Mouse (Mus musculus): Measurements from ENCODE around the gene Bcl11b. TPM values are rescaled to one million over a fixed set of nuclear protein-coding genes. Genes with fewer than 3 reads are reported as not detected.
A peak's percentile ranks its signal among the peaks of the same experiment; 100 is the strongest.

Bcl11b gene
- polyA plus RNA-seq, 1 experiment from 2014 or later: 33.7 TPM

GRCm38 (mm10) chr12:108005488-108005800 is 2.0 kb upstream of the Bcl11b start:
- Histone ChIP-seq H3K27me3 (replicated peaks) (peaks cover 6% of the 10 kb centered on the region; the same call in 1 of the 2 replicates), H3K4me2 (peak overlapping the region; percentile 83), H3K4me1 (peaks cover 30% of the 10 kb centered on the region), H3K9me3 (no peaks in the 10 kb centered on the region), H3K36me3 (replicated peaks) (no peaks in the 10 kb centered on the region), H3K4me3 (peak overlapping the region; percentile 86), H3K9ac (peak overlapping the region; percentile 25; the same call in 1 of the 2 replicates), H3K27ac (no peak overlapping the region)
- ATAC-seq (replicated peaks): 0 out of 2 replicates have a peak, but pooled peaks have one; percentile 15
- WGBS: 8% methylated on average over 14 of the region's 14 CpGs

DNA sequence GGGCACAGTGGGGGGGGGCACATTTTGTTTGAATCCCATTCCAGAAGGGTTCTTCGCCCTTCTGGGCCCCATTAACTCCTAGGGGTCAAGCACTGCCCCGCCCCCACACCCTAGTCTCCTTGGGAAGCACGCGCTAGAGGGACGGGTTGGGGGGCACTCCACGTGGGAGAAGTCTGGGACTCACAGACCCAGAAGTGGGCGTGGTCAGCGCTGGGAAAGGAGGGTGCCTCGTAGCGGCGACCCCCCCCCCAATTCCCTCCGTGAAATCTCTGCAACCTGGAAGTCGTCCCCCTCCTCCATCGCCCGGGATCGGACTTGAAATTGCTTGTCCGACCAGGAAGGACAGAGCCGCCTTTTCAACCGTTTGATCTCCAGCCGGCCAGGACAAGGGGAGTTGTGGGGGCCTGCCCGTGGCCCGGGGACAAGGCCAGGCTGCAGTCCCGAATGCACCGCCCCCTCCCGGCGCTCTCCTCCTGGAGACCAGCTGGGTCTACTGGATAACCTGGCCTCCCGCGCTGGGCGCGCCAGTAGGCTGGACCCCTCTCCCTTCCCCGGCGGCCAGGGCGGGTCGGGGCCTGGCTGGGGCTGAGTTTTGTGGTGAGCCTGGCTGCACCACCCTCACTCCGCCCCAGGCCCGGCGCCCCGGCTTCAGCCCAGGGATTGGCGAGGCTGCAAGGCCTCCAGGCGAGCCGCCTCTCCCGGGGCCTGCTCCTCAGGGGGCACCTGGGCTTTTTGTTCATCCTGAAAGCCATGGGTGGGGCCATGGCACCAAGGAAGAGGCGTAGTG is 1.5 kb upstream of the Bcl11b start:
- H3K9ac ChIP-seq: peak overlapping the region; percentile 25; the same call in 1 of the 2 replicates
- no peak overlapping the region for H3K27ac ChIP-seq
- peak; percentile 3; the same call in 1 of the 2 replicates for ATAC-seq (replicated peaks)

DNA sequence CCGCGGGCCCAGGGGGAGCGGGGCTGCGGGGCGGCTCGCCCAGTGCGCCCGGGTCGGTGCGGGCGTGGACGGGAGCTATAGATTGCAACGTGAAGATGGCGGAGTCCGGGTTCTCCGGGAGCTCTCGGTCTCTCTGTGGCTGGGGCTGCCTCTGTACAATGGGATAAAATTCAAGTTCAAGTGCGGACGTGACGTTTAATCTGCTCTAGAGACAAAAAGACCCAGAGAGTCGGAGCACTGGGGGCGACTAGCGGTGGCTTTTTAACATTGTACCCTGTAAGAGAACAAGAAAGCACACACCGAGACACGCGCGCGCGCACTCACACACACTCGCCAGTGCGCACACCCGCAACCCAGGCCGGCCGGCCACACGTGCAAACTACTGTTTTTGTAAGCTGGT is 526 bp upstream of the Bcl11b start:
- ATAC-seq (replicated peaks): peak; percentile 76

More for the DNA sequence above, 1.5 kb upstream of the Bcl11b start:
- under 1% methylated on average over 43 of the region's 43 CpGs for WGBS
- Histone ChIP-seq H3K9me3 (no peaks in the 10 kb centered on the region), H3K4me3 (peak overlapping the region; percentile 86), H3K4me1 (peaks cover 30% of the 10 kb centered on the region), H3K4me2 (peak overlapping the region; percentile 83), H3K36me3 (replicated peaks) (no peaks in the 10 kb centered on the region), H3K27me3 (replicated peaks) (peaks cover 6% of the 10 kb centered on the region; the same call in 1 of the 2 replicates)

DNA sequence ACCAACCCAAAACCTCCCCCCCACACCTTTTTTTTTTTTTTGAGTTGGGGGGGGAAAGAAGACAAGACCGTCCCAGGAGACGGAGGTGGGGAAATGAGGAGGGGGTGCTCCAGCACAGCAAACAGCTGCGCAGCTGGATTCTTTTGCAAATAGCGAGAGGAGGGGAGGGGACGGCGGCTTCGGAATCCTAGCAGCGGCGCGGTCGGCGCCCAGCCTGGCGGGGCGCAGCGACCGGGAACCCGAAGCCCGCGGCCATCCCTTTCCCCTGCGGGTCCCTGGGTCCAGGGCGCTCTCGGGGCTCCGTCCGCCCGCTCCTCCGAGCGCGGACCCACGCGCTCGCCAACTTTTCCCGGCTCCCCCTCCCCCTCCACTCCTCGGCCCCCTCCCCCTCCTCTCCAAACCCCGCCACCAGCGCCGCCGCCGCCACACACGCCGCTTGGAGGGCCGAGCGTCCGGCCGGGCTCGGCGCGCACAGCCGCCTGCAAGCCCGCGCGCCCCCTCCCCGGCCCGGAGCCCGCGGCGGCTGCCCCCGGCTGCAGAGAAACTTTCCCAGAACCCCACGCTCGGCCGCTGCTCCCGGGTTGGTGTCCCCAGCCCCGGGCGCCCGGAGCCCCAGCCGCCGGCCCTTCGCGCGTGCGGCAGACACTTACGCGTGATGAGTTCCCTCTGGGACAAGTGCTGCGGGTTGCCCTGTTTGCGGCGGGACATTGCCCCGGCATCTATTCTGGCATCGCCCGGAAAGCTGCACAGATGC is 789 bp downstream of the Bcl11b start:
- no peaks in the 10 kb centered on the region for H3K9me3 ChIP-seq
- H3K4me3 ChIP-seq: peak overlapping the region; percentile 86
- under 1% methylated on average over 66 of the region's 78 CpGs for WGBS
- H3K9ac ChIP-seq: peak overlapping the region; percentile 77
- H3K27me3 ChIP-seq (replicated peaks): peaks cover 6% of the 10 kb centered on the region; the same call in 1 of the 2 replicates
- peaks cover 38% of the 10 kb centered on the region for H3K4me1 ChIP-seq
- H3K4me2 ChIP-seq: peak overlapping the region; percentile 83
- no peak for ATAC-seq (replicated peaks)
- no peaks in the 10 kb centered on the region for H3K36me3 ChIP-seq (replicated peaks)
- H3K27ac ChIP-seq: peak overlapping the region; percentile 91

More for the DNA sequence above, 526 bp upstream of the Bcl11b start:
- Histone ChIP-seq H3K9ac (peak overlapping the region; percentile 77), H3K4me3 (peak overlapping the region; percentile 86), H3K9me3 (no peaks in the 10 kb centered on the region), H3K4me1 (peaks cover 30% of the 10 kb centered on the region), H3K36me3 (replicated peaks) (no peaks in the 10 kb centered on the region), H3K27ac (peak overlapping the region; percentile 91), H3K27me3 (replicated peaks) (peaks cover 6% of the 10 kb centered on the region; the same call in 1 of the 2 replicates), H3K4me2 (peak overlapping the region; percentile 83)
- WGBS: under 1% methylated on average over 35 of the region's 35 CpGs

DNA sequence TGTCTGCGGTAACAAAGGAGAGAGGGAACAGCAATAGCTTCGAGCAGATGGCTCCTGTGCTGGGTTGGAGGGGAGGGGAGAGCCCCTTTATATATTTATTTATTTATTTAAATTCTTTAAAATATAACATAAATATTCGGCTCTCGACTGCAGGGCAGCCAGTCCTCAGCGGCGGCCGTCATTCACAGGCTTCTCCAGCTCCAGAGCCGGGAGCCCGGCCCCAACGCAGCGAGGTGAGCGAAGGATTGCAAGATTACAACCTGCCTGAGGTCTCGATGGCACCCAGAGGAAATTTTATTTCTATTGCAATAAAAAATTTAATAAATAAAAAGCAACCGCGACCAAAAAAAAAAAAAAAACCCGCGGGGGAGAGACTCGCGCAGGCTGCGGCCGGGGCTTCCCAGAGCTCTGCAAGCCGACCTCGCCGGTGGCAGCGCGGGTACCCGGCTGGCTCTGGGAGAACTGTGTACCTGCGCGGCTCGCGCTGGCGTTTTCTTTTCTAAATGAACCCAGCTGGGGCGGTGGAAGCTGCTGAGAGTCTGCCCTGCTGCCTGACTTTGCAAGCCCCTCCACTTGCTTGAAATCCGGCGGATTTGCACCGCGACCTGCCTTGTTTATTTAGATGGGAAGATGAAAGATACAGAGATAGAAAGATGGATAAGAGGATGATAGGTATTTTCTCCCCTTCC is 1.6 kb downstream of the Bcl11b start:
- Histone ChIP-seq H3K4me1 (peaks cover 46% of the 10 kb centered on the region), H3K9me3 (no peaks in the 10 kb centered on the region)
- WGBS: 1% methylated on average over 37 of the region's 37 CpGs

DNA sequence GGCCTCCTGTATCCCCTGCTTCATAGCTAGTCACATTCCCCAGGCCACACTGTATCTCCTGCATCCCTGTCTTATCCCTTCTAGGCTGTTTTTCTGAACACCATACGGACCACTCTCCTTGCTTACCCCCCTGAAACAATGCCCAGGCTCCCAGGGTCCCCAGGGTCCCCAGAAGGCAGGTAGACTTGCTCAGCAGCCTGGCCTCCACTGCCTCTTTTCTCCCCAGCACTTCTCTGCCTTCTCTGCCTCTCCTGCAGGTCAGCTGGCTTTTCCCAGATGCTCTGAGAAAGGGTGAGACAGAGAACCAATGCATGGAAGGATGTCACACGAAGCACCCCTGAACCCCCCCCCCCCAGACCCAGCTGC is 2.7 kb downstream of the Bcl11b start:
- Histone ChIP-seq H3K27ac (peak overlapping the region; percentile 91), H3K9ac (peak overlapping the region; percentile 77), H3K4me1 (peaks cover 45% of the 10 kb centered on the region), H3K4me2 (peak overlapping the region; percentile 83), H3K9me3 (no peaks in the 10 kb centered on the region), H3K4me3 (peak overlapping the region; percentile 86), H3K27me3 (replicated peaks) (peaks cover 6% of the 10 kb centered on the region; the same call in 1 of the 2 replicates), H3K36me3 (replicated peaks) (no peaks in the 10 kb centered on the region)
- no peak for ATAC-seq (replicated peaks)
- 18% methylated on average over 2 of the region's 2 CpGs for WGBS

More for the DNA sequence above, 1.6 kb downstream of the Bcl11b start:
- peak overlapping the region; percentile 86 for H3K4me3 ChIP-seq
- ATAC-seq (replicated peaks): no peak
- peak overlapping the region; percentile 83 for H3K4me2 ChIP-seq
- no peaks in the 10 kb centered on the region for H3K36me3 ChIP-seq (replicated peaks)
- H3K27me3 ChIP-seq (replicated peaks): peaks cover 6% of the 10 kb centered on the region; the same call in 1 of the 2 replicates
- peak overlapping the region; percentile 91 for H3K27ac ChIP-seq
- peak overlapping the region; percentile 77 for H3K9ac ChIP-seq

DNA sequence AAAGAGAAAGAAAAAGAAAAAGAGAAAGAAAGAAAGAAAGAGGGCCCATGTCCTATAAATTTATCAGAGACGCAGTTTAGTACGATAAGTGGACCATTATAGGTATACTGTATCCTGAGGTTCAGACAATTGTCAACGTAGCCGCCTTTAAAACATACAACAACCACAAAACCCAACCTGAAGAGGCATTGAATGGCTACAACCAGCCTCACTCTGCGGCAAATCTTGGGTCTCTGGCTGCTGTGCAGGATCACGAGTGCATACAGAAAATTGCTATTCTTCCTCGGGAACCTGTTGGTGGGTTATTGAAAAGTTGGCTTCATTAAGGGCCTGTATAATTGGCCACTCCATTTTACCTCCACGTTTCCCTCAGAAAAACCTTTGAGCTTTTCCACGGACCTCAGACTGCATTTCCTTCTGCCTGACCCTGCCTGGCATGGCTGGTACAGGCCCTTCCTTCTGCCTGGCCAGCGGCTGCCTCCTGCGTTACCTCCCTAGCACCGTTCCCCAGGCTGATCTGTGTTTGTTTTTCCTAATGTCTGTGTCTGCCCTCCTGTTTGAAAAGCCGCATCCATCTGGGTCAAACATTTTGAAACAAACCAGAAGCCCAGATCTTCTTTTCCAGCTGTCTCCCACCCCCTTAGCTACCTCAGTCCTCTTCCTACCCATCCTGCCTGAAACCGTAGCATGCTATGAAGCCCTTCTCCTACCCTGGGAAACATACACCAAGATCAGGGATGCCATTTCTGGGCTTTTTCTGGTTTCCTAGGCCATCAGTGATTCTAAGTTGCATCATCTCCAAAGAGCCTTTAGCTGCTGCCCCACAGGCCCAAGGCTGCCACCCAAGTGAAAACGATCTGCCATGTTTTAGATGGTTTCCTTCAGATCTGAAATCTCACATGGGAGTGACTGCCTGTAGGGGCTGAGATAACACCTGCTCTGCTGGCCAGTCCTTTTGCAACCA is 3.4 kb downstream of the Bcl11b start:
- peak overlapping the region; percentile 91 for H3K27ac ChIP-seq
- peaks cover 43% of the 10 kb centered on the region for H3K4me1 ChIP-seq
- no peaks in the 10 kb centered on the region for H3K36me3 ChIP-seq (replicated peaks)
- H3K4me2 ChIP-seq: peak overlapping the region; percentile 83
- H3K9ac ChIP-seq: peak overlapping the region; percentile 77
- H3K9me3 ChIP-seq: no peaks in the 10 kb centered on the region
- ATAC-seq (replicated peaks): no peak
- H3K27me3 ChIP-seq (replicated peaks): peaks cover 3% of the 10 kb centered on the region; the same call in 1 of the 2 replicates
- WGBS: 65% methylated on average over 15 of the region's 15 CpGs
- peak overlapping the region; percentile 86 for H3K4me3 ChIP-seq

DNA sequence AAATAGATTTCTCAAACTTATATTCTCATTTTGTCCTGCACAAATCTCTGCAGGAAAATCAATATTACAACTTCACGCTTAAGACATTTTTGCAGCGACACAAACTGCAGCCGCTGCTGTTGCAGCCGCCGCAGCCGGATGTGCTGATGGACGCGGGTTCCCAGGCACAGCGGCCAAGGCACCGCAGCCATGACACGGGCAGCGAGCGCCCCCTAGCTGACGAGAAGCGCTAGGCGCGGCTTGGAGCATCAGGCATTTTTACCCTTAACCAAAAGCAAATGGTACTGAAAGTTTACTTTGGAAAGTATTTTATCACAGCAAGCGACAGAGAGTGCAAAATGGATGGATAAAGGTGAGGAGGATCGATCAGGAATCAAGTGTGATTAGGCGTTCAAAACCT is 4.7 kb downstream of the Bcl11b start:
- 1% methylated on average over 20 of the region's 20 CpGs for WGBS
- no peak; the same call in 1 of the 2 replicates for ATAC-seq (replicated peaks)
- Histone ChIP-seq H3K9ac (no peak overlapping the region), H3K27ac (0 out of 2 replicates have a peak overlapping the region, but pooled peaks have one; percentile 61), H3K4me1 (peaks cover 44% of the 10 kb centered on the region), H3K4me2 (peak overlapping the region; percentile 83), H3K4me3 (peak overlapping the region; percentile 86), H3K36me3 (replicated peaks) (no peaks in the 10 kb centered on the region), H3K27me3 (replicated peaks) (no peaks in the 10 kb centered on the region), H3K9me3 (no peaks in the 10 kb centered on the region)

DNA sequence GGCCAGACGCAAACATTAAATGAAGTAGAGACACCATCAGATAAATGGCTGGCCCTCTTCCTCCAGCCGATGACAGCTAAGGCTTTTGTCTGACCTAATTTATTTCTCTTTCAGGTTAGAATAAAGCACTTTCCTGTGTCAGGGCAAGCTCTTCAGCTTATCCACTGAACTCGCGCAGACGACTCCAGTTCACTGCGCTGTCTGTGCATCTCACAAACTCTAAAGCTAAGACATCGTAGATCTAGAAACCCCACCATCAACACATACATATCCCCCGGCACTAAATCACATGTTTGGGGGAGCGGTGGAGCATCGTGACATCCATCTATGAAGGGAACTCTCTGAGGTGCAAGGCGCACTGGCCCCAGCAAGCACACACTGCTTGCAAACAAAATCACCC is 5.5 kb downstream of the Bcl11b start:
- H3K9ac ChIP-seq: peak overlapping the region; percentile 35; the same call in 1 of the 2 replicates
- WGBS: 42% methylated on average over 11 of the region's 11 CpGs
- peak overlapping the region; percentile 86 for H3K4me3 ChIP-seq
- peak overlapping the region; percentile 61 for H3K27ac ChIP-seq
- peak overlapping the region; percentile 83 for H3K4me2 ChIP-seq
- H3K36me3 ChIP-seq (replicated peaks): no peaks in the 10 kb centered on the region
- no peaks in the 10 kb centered on the region for H3K27me3 ChIP-seq (replicated peaks)
- no peak for ATAC-seq (replicated peaks)
- H3K9me3 ChIP-seq: no peaks in the 10 kb centered on the region
- H3K4me1 ChIP-seq: peaks cover 51% of the 10 kb centered on the region

GRCm38 (mm10) chr12:107997241-107997640 is 6.2 kb downstream of the Bcl11b start:
- ATAC-seq (replicated peaks): no peak
- Histone ChIP-seq H3K9ac (peak overlapping the region; percentile 35; the same call in 1 of the 2 replicates), H3K4me1 (peaks cover 57% of the 10 kb centered on the region), H3K36me3 (replicated peaks) (no peaks in the 10 kb centered on the region), H3K27me3 (replicated peaks) (no peaks in the 10 kb centered on the region), H3K4me3 (peak overlapping the region; percentile 86), H3K27ac (peak overlapping the region; percentile 61), H3K4me2 (peak overlapping the region; percentile 83), H3K9me3 (no peaks in the 10 kb centered on the region)
- WGBS: 33% methylated on average over 3 of the region's 3 CpGs

DNA sequence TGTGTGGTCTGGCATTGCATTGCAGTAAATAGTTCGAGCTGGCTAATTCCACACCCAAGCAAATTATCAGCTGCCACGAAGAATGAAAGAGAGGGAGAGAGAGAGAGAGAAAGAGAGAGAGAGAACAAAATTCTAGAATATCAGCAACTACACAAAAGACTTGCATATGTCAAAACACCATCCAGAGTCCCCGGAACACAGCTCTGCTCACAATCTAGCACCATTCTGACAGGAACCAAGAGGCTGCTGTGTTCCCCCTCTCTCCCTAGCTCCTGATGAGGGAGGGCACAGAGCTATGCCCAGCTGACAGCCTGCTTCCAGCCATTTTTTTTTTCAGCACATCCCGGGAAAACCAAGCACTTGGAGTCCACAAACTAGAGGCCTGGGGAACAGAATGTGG is 6.6 kb downstream of the Bcl11b start:
- peak overlapping the region; percentile 83 for H3K4me2 ChIP-seq
- peak overlapping the region; percentile 86 for H3K4me3 ChIP-seq
- H3K4me1 ChIP-seq: peaks cover 57% of the 10 kb centered on the region
- ATAC-seq (replicated peaks): no peak
- no peaks in the 10 kb centered on the region for H3K36me3 ChIP-seq (replicated peaks)
- no peaks in the 10 kb centered on the region for H3K9me3 ChIP-seq
- peak overlapping the region; percentile 35; the same call in 1 of the 2 replicates for H3K9ac ChIP-seq
- peak overlapping the region; percentile 61 for H3K27ac ChIP-seq
- 45% methylated on average over 4 of the region's 4 CpGs for WGBS
- no peaks in the 10 kb centered on the region for H3K27me3 ChIP-seq (replicated peaks)
